Mouse (Mus musculus) hindbrain, embryonic 13.5 days (tissue): ENCODE results near the gene Heatr5b. TPM values are rescaled to one million over a fixed set of nuclear protein-coding genes. Genes with fewer than 3 reads are reported as not detected.

Experiments used
- ATAC-seq: fragments of 200-750 bp; cut with Nextera tagmentation; 2 replicates; pipeline ENCODE4 v1.8.0; 2017; ENCODE audit warnings: moderate TSS enrichment; ENCODE audit not compliant: low FRiP score
- H3K27ac ChIP-seq: fragments of 300-500 bp; sonication (generic); 2 replicates; pipeline ENCODE4 v1.5.1; 2015; ENCODE audit warnings: inconsistent platforms, mild to moderate bottlenecking, moderate library complexity
- H3K27me3 ChIP-seq: fragments of 300-500 bp; sonication (generic); 2 replicates; pipeline ENCODE4 v1.6.1; 2015; ENCODE audit warnings: mild to moderate bottlenecking, inconsistent platforms
- H3K36me3 ChIP-seq: fragments of 300-500 bp; sonication (generic); 2 replicates; pipeline ENCODE4 v1.6.1; 2015; ENCODE audit warnings: mild to moderate bottlenecking, inconsistent platforms
- H3K4me1 ChIP-seq: fragments of 300-500 bp; sonication (generic); replicated peaks from 2 replicates; pipeline ENCODE4 v1.6.1; 2015; ENCODE audit warnings: inconsistent platforms
- H3K4me2 ChIP-seq: fragments of 300-500 bp; sonication (generic); 2 replicates; pipeline ENCODE4 v1.6.1; 2015; ENCODE audit warnings: inconsistent platforms, mild to moderate bottlenecking, moderate library complexity
- H3K4me3 ChIP-seq: fragments of 300-500 bp; sonication (generic); 2 replicates; pipeline ENCODE4 v1.5.1; 2015; ENCODE audit warnings: mild to moderate bottlenecking, inconsistent platforms
- H3K9ac ChIP-seq: fragments of 300-500 bp; sonication (generic); 2 replicates; pipeline ENCODE4 v1.6.1; 2015; ENCODE audit warnings: mild to moderate bottlenecking, inconsistent platforms
- H3K9me3 ChIP-seq: fragments of 300-500 bp; sonication (generic); 2 replicates; pipeline ENCODE4 v1.6.1; 2016; ENCODE audit warnings: inconsistent platforms
- WGBS: fragments of 180-500 bp; shearing (Covaris S2); methylation state at CpG from one replicate; pipeline ENCODE4 v1.1.7; 2015; 5-methylcytosine and 5-hydroxymethylcytosine counted together
- polyA plus RNA-seq: library from polyadenylated mRNA; unstranded; fragments of >200 nt; fragmentation: Nextera tagmentation; extraction: Ambion mirVana; gene quantifications from 2 replicates; pipeline ENCODE4 v1.2.1, GENCODE M21; 2015

Gene Heatr5b
- 20.4 and 21.3 TPM in 2 replicates for polyA plus RNA-seq

DNA sequence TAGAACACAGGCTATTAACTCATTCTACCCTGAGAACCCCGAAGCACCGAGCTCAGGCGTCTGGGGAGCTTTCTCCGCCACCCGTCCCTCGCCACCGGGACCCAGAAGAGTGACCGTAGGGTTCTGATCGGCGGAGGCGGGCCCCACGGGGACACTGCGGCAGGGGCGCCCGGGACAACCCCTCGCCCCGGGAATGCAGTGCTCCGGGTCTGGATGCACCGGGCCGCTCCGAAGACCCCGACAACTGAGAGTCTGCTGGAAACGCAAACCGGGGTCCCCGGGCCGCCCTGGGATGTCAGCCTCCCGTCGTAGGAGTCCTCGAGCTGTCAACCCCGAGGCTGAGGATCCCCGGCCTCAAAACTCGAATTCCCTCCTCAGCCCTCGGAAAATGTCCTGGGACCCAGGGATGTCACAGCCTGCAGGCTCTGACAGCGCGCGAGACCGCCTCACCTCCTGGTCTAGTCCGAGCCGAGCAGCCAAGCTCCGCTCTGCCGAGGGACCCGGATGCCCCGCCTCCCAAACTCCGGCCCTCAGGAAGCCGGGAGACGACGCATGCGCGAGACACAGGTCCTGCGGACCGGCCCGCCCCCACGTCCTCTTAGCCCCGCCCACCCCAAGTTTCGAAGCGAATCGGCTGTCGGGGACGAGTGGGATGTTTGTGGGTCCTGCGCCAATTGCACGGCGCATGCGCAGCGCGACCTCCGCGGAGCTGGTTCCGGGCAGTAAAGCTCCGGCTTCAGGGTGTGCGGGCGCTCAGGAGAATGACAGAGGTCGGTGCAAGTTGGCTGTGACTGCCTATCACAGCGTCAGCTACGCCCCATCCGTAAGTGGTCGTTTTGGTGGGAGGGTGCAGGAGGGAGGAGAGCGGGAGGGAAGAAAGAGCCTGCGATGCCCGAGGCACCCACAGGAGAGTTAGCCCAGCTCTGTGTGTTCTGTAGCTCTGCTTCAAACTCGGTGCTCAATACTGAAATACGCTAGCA lies at the start of gene Heatr5b, which contains the start of gene Gpatch11:
Gene Heatr5b (minus strand): TSS at position 509 of the 980 bp plus-strand sequence.
Gene Gpatch11 (plus strand): TSS at position 712 of the 980 bp plus-strand sequence.
- Histone ChIP-seq H3K36me3 (peaks cover 33% of the 10 kb centered on the region), H3K9me3 (no peaks in the 10 kb centered on the region), H3K4me1 (peaks cover 17% of the 10 kb centered on the region), H3K27ac (peak within 1 kb of the TSS; percentile 90), H3K27me3 (no peaks in the 10 kb centered on the region), H3K4me2 (peak within 1 kb of the TSS; percentile 82), H3K4me3 (peak within 1 kb of the TSS; percentile 86), H3K9ac (peak within 1 kb of the TSS; percentile 93)
- peak; percentile 99 for ATAC-seq
- WGBS, result under 1% methylated on average over 81 of the region's 81 CpGs

- no peak for ATAC-seq
- Histone ChIP-seq H3K4me1 (peaks cover 12% of the 10 kb centered on the region), H3K9ac (no peak overlapping the region), H3K27me3 (no peaks in the 10 kb centered on the region; the same call in 1 of the 2 replicates), H3K4me2 (no peak overlapping the region), H3K27ac (no peak overlapping the region), H3K36me3 (no peaks in the 10 kb centered on the region), H3K9me3 (no peaks in the 10 kb centered on the region), H3K4me3 (no peak overlapping the region)
- WGBS, result 91% methylated on average over 4 of the region's 4 CpGs
Measured at GRCm38 (mm10) chr17:78883291-78883690, 48.1 kb upstream of the Heatr5b start.

DNA sequence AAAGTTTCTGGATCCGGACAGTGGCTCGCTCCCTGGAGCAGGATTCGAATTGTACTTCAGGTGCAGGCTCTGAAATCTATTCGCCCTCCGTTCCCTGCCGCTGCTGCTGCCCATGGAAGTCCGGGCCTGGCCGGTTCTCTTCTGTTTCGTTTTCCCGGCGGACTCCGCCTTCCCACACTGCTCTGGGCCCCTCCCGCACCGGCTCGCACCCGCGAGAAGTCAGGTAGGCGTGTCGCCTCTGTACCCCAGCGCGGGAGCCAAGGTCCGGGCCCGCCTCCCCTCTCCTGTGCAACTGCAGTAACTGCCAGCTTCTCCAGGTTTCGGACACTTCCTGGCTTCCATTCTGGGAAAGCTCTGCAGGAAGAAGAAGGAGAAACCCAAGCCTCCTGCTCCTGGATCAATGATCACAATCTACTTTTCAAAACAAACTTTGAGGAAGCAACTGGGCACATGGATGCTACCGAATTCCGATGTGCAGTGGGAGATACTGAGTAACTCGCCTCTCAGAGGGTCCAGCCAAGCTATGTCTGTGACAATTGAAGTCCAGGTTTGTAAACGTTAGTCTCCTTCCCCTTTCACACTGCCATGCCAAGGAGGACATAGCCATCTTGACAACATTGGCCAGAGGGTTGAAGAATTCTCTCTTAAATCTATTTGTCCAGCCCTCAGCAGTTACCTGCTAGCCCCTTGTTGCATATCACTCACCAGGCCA lies 47.4 kb upstream of the Heatr5b start, which contains the start of gene Eif2ak2:
Gene Eif2ak2 (minus strand): TSS at position 173 of the 712 bp plus-strand sequence.
- H3K4me3 ChIP-seq, result peak within 1 kb of the TSS; percentile 43
- peak within 1 kb of the TSS; percentile 40; the same call in 1 of the 2 replicates for H3K27ac ChIP-seq
- WGBS, result 3% methylated on average over 28 of the region's 28 CpGs
- peak within 1 kb of the TSS; percentile 70 for H3K9ac ChIP-seq
- ATAC-seq, result peak; percentile 91
- peaks cover 12% of the 10 kb centered on the region for H3K4me1 ChIP-seq
- H3K9me3 ChIP-seq, result no peaks in the 10 kb centered on the region
- H3K27me3 ChIP-seq, result no peaks in the 10 kb centered on the region; the same call in 1 of the 2 replicates
- H3K4me2 ChIP-seq, result peak within 1 kb of the TSS; percentile 73
- no peaks in the 10 kb centered on the region for H3K36me3 ChIP-seq

- no peaks in the 10 kb centered on the region for H3K9me3 ChIP-seq
- H3K36me3 ChIP-seq, result no peaks in the 10 kb centered on the region
- H3K4me3 ChIP-seq, result peak overlapping the region; percentile 43
- H3K9ac ChIP-seq, result peak overlapping the region; percentile 70
- peaks cover 12% of the 10 kb centered on the region for H3K4me1 ChIP-seq
- 9% methylated on average over 7 of the region's 7 CpGs for WGBS
- no peaks in the 10 kb centered on the region; the same call in 1 of the 2 replicates for H3K27me3 ChIP-seq
- ATAC-seq, result peak; percentile 69
- peak overlapping the region; percentile 40; the same call in 1 of the 2 replicates for H3K27ac ChIP-seq
- peak overlapping the region; percentile 73 for H3K4me2 ChIP-seq
Measured at GRCm38 (mm10) chr17:78881878-78882304, 46.7 kb upstream of the Heatr5b start.

GRCm38 (mm10) chr17:78873886-78874285 lies 38.7 kb upstream of the Heatr5b start:
- H3K27me3 ChIP-seq, result no peaks in the 10 kb centered on the region
- H3K4me3 ChIP-seq, result no peak overlapping the region
- H3K9me3 ChIP-seq, result no peaks in the 10 kb centered on the region
- ATAC-seq, result no peak
- no peak overlapping the region for H3K27ac ChIP-seq
- H3K4me1 ChIP-seq, result no peaks in the 10 kb centered on the region
- no peak overlapping the region for H3K9ac ChIP-seq
- 85% methylated on average over 6 of the region's 6 CpGs for WGBS
- peaks cover 2% of the 10 kb centered on the region; the same call in 1 of the 2 replicates for H3K36me3 ChIP-seq
- H3K4me2 ChIP-seq, result no peak overlapping the region

DNA sequence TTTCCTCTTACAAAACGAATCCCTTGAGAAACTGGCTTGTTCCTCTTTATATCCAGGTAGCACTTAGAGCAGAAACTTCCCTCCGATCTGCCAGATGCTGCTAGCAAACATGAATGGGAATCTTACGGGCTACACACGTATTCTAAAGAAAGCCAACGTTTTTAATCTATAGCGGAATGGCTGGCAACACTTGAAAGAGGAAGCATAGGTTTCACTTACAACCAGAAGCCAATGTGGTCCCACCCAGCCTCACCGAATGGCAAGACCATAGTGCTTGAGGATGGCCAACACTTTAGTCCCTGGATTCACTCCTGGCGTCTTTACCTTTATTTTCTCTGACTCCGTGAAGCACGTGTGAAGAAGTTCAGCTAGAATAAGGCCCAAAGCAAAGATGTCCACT lies 21.1 kb upstream of the Heatr5b start:
- Histone ChIP-seq H3K4me3 (no peak overlapping the region), H3K27ac (no peak overlapping the region), H3K27me3 (no peaks in the 10 kb centered on the region), H3K4me1 (no peaks in the 10 kb centered on the region), H3K9me3 (no peaks in the 10 kb centered on the region), H3K36me3 (peaks cover 22% of the 10 kb centered on the region; the same call in 1 of the 2 replicates), H3K4me2 (no peak overlapping the region), H3K9ac (no peak overlapping the region)
- no peak for ATAC-seq
- WGBS, result 89% methylated on average over 10 of the region's 10 CpGs

GRCm38 (mm10) chr17:78842271-78842928 lies 7.2 kb upstream of the Heatr5b start:
- H3K9ac ChIP-seq, result no peak overlapping the region
- no peak overlapping the region for H3K4me3 ChIP-seq
- no peaks in the 10 kb centered on the region for H3K27me3 ChIP-seq
- H3K36me3 ChIP-seq, result peaks cover 88% of the 10 kb centered on the region
- WGBS, result 94% methylated on average over 7 of the region's 7 CpGs
- ATAC-seq, result no peak
- H3K4me1 ChIP-seq, result no peaks in the 10 kb centered on the region
- no peak overlapping the region for H3K4me2 ChIP-seq
- no peak overlapping the region for H3K27ac ChIP-seq
- H3K9me3 ChIP-seq, result no peaks in the 10 kb centered on the region

GRCm38 (mm10) chr17:78836056-78836455 lies 892 bp upstream of the Heatr5b start:
- 28% methylated on average over 2 of the region's 2 CpGs for WGBS
- no peak for ATAC-seq
- H3K9me3 ChIP-seq, result no peaks in the 10 kb centered on the region
- H3K27me3 ChIP-seq, result no peaks in the 10 kb centered on the region
- peaks cover 29% of the 10 kb centered on the region for H3K36me3 ChIP-seq
- peak overlapping the region; percentile 82 for H3K4me2 ChIP-seq
- H3K9ac ChIP-seq, result peak overlapping the region; percentile 70
- peak overlapping the region; percentile 85 for H3K27ac ChIP-seq
- H3K4me1 ChIP-seq, result peaks cover 17% of the 10 kb centered on the region
- H3K4me3 ChIP-seq, result peak overlapping the region; percentile 86

DNA sequence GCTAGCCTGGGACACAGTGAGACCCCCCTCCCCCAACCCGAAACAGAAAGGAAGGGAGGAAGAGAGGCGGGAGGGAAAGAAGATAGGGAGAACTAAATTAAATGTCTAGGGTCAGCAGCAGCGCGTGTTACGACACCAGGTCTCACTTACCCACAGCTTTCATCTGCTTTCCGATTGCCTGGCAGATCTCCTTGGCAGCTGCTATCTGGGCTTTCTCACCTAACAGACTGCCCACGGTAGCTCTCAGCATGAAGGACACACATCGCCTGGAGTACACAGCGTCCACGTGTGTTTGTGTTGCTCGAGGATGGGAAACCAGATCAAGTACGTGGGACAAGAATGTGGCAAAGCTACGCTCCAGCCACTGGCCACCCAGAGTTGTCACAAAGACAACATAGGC lies 10.8 kb downstream of the Heatr5b start:
- H3K4me1 ChIP-seq, result no peaks in the 10 kb centered on the region
- no peak overlapping the region for H3K9ac ChIP-seq
- 96% methylated on average over 13 of the region's 13 CpGs for WGBS
- no peak overlapping the region for H3K4me3 ChIP-seq
- peaks cover 83% of the 10 kb centered on the region for H3K36me3 ChIP-seq
- H3K27ac ChIP-seq, result no peak overlapping the region
- ATAC-seq, result no peak
- no peaks in the 10 kb centered on the region for H3K9me3 ChIP-seq
- H3K27me3 ChIP-seq, result no peaks in the 10 kb centered on the region
- no peak overlapping the region for H3K4me2 ChIP-seq

GRCm38 (mm10) chr17:78809582-78809981 lies 25.6 kb downstream of the Heatr5b start:
- WGBS, result 95% methylated on average over 3 of the region's 3 CpGs
- no peaks in the 10 kb centered on the region for H3K27me3 ChIP-seq
- ATAC-seq, result no peak
- H3K36me3 ChIP-seq, result peaks cover 60% of the 10 kb centered on the region
- no peak overlapping the region for H3K27ac ChIP-seq
- H3K4me2 ChIP-seq, result no peak overlapping the region
- no peaks in the 10 kb centered on the region for H3K4me1 ChIP-seq
- no peaks in the 10 kb centered on the region for H3K9me3 ChIP-seq
- H3K9ac ChIP-seq, result no peak overlapping the region
- no peak overlapping the region for H3K4me3 ChIP-seq

- no peaks in the 10 kb centered on the region for H3K27me3 ChIP-seq
- no peak overlapping the region for H3K27ac ChIP-seq
- no peak overlapping the region for H3K4me2 ChIP-seq
- H3K4me1 ChIP-seq, result no peaks in the 10 kb centered on the region
- no peaks in the 10 kb centered on the region for H3K9me3 ChIP-seq
- no peak for ATAC-seq
- no peak overlapping the region for H3K4me3 ChIP-seq
- no peak overlapping the region for H3K9ac ChIP-seq
- peaks cover 57% of the 10 kb centered on the region for H3K36me3 ChIP-seq
Measured at GRCm38 (mm10) chr17:78809019-78809418, 26.1 kb downstream of the Heatr5b start.
